Mouse (Mus musculus): Measurements from ENCODE around the gene Crybb3. TPM values are rescaled to one million over a fixed set of nuclear protein-coding genes. Genes with fewer than 3 reads are reported as not detected.

Crybb3 gene
- 0.42 and 1.2 TPM in 2 replicates for total RNA-seq (2012; rRNA removed)

GRCm38 (mm10) chr5:113081439-113081838 is at the start of gene Crybb3:
Gene Crybb3, minus strand, starts transcription at chr5:113081584.
- Histone ChIP-seq H3K4me1 (ENCODE audit: control insufficient read depth in 2 of 2, insufficient read depth in 2 of 2, low read length in 2 of 2, poor library complexity in 1 of 2) (peaks cover 1 to 2% of the 10 kb centered on the region in 2 experiments; a peak in 1 of 4 replicates), H3K4me3 (ENCODE audit: insufficient read depth in 1 of 2, low read depth in 1 of 2, low read length in 2 of 2, poor library complexity in 1 of 2, severe bottlenecking in 1 of 2) (peak within 1 kb of the TSS in 1 of 2 experiments; percentile 24; a peak in 1 of 4 replicates), H3K9me3 (ENCODE audit: control insufficient read depth, insufficient read depth, low read depth, low read length) (no peaks in the 10 kb centered on the region), H3K9ac (ENCODE audit: insufficient read depth, low read depth, low read length, poor library complexity, severe bottlenecking) (no peak within 1 kb of the TSS), H3K27ac (ENCODE audit: insufficient read depth, low read depth, low read length, poor library complexity, severe bottlenecking) (no peak within 1 kb of the TSS), H3K36me3 (ENCODE audit: control insufficient read depth, insufficient read depth, low read length, poor library complexity, severe bottlenecking) (no peaks in the 10 kb centered on the region)
- no peak for DNase-seq (ENCODE audit: low read depth, low spot score)
- no peak for TF ChIP-seq ZC3H11A (IDR thresholded peaks at IDR 0.05; ENCODE audit: borderline replicate concordance, low read depth, low read length)
- TF ChIP-seq CHD2 (IDR thresholded peaks at IDR 0.05; ENCODE audit: low read depth, low read length): no peak
- TF ChIP-seq MAFK (IDR thresholded peaks at IDR 0.05; ENCODE audit: insufficient read depth, low read depth, low read length): no peak
- no peak for TF ChIP-seq ZNF384 (IDR thresholded peaks at IDR 0.05; ENCODE audit: low read depth, low read length)
- TF ChIP-seq HCFC1 (IDR thresholded peaks at IDR 0.05; ENCODE audit: borderline replicate concordance, insufficient read depth, low read length): no peak
- in situ Hi-C loops (cut with MboI; ENCODE audit: low sequenced_read_pairs in 2 of 2, unreplicated experiment in 2 of 2): no loop called here

GRCm38 (mm10) chr5:113128426-113128825 is 47.0 kb upstream of the Crybb3 start:
- H3K27ac ChIP-seq (ENCODE audit: insufficient read depth, low read depth, low read length, poor library complexity, severe bottlenecking): no peak overlapping the region
- no peaks in the 10 kb centered on the region for H3K9me3 ChIP-seq (ENCODE audit: control insufficient read depth, insufficient read depth, low read depth, low read length)
- H3K9ac ChIP-seq (ENCODE audit: insufficient read depth, low read depth, low read length, poor library complexity, severe bottlenecking): no peak overlapping the region
- H3K4me3 ChIP-seq (ENCODE audit: insufficient read depth in 1 of 2, low read depth in 1 of 2, low read length in 2 of 2, poor library complexity in 1 of 2, severe bottlenecking in 1 of 2): no peak overlapping the region
- in situ Hi-C loops (cut with MboI; ENCODE audit: low sequenced_read_pairs in 2 of 2, unreplicated experiment in 2 of 2): no loop called here
- DNase-seq (ENCODE audit: low read depth, low spot score): no peak
- peaks cover under 1 to 7% of the 10 kb centered on the region in 2 experiments; a peak in 2 of 4 replicates for H3K4me1 ChIP-seq (ENCODE audit: control insufficient read depth in 2 of 2, insufficient read depth in 2 of 2, low read length in 2 of 2, poor library complexity in 1 of 2)
- TF ChIP-seq MAFK (IDR thresholded peaks at IDR 0.05; ENCODE audit: insufficient read depth, low read depth, low read length): no peak
- TF ChIP-seq ZNF384 (IDR thresholded peaks at IDR 0.05; ENCODE audit: low read depth, low read length): no peak
- TF ChIP-seq HCFC1 (IDR thresholded peaks at IDR 0.05; ENCODE audit: borderline replicate concordance, insufficient read depth, low read length): no peak
- no peak for TF ChIP-seq ZC3H11A (IDR thresholded peaks at IDR 0.05; ENCODE audit: borderline replicate concordance, low read depth, low read length)
- no peak for TF ChIP-seq CHD2 (IDR thresholded peaks at IDR 0.05; ENCODE audit: low read depth, low read length)
- no peaks in the 10 kb centered on the region for H3K36me3 ChIP-seq (ENCODE audit: control insufficient read depth, insufficient read depth, low read length, poor library complexity, severe bottlenecking)

GRCm38 (mm10) chr5:113126476-113126875 is 45.1 kb upstream of the Crybb3 start:
- no peaks in the 10 kb centered on the region for H3K36me3 ChIP-seq (ENCODE audit: control insufficient read depth, insufficient read depth, low read length, poor library complexity, severe bottlenecking)
- in situ Hi-C loops (cut with MboI; ENCODE audit: low sequenced_read_pairs in 2 of 2, unreplicated experiment in 2 of 2): no loop called here
- H3K9ac ChIP-seq (ENCODE audit: insufficient read depth, low read depth, low read length, poor library complexity, severe bottlenecking): no peak overlapping the region
- no peak for TF ChIP-seq CHD2 (IDR thresholded peaks at IDR 0.05; ENCODE audit: low read depth, low read length)
- no peak for TF ChIP-seq HCFC1 (IDR thresholded peaks at IDR 0.05; ENCODE audit: borderline replicate concordance, insufficient read depth, low read length)
- no peak for TF ChIP-seq ZNF384 (IDR thresholded peaks at IDR 0.05; ENCODE audit: low read depth, low read length)
- no peak for TF ChIP-seq ZC3H11A (IDR thresholded peaks at IDR 0.05; ENCODE audit: borderline replicate concordance, low read depth, low read length)
- no peak for TF ChIP-seq MAFK (IDR thresholded peaks at IDR 0.05; ENCODE audit: insufficient read depth, low read depth, low read length)
- no peak for DNase-seq (ENCODE audit: low read depth, low spot score)
- H3K4me1 ChIP-seq (ENCODE audit: control insufficient read depth in 2 of 2, insufficient read depth in 2 of 2, low read length in 2 of 2, poor library complexity in 1 of 2): peaks cover 1 to 16% of the 10 kb centered on the region in 2 experiments; a peak in 3 of 4 replicates
- H3K27ac ChIP-seq (ENCODE audit: insufficient read depth, low read depth, low read length, poor library complexity, severe bottlenecking): no peak overlapping the region
- no peaks in the 10 kb centered on the region for H3K9me3 ChIP-seq (ENCODE audit: control insufficient read depth, insufficient read depth, low read depth, low read length)
- no peak overlapping the region for H3K4me3 ChIP-seq (ENCODE audit: insufficient read depth in 1 of 2, low read depth in 1 of 2, low read length in 2 of 2, poor library complexity in 1 of 2, severe bottlenecking in 1 of 2)

GRCm38 (mm10) chr5:113123693-113124092 is 42.3 kb upstream of the Crybb3 start:
- no peak for DNase-seq (ENCODE audit: low read depth, low spot score)
- H3K9ac ChIP-seq (ENCODE audit: insufficient read depth, low read depth, low read length, poor library complexity, severe bottlenecking): no peak overlapping the region
- no peaks in the 10 kb centered on the region for H3K36me3 ChIP-seq (ENCODE audit: control insufficient read depth, insufficient read depth, low read length, poor library complexity, severe bottlenecking)
- TF ChIP-seq ZNF384 (IDR thresholded peaks at IDR 0.05; ENCODE audit: low read depth, low read length): no peak
- no peak for TF ChIP-seq CHD2 (IDR thresholded peaks at IDR 0.05; ENCODE audit: low read depth, low read length)
- no peak for TF ChIP-seq HCFC1 (IDR thresholded peaks at IDR 0.05; ENCODE audit: borderline replicate concordance, insufficient read depth, low read length)
- no peak for TF ChIP-seq MAFK (IDR thresholded peaks at IDR 0.05; ENCODE audit: insufficient read depth, low read depth, low read length)
- in situ Hi-C loops (cut with MboI; ENCODE audit: low sequenced_read_pairs in 2 of 2, unreplicated experiment in 2 of 2): no loop called here
- H3K4me1 ChIP-seq (ENCODE audit: control insufficient read depth in 2 of 2, insufficient read depth in 2 of 2, low read length in 2 of 2, poor library complexity in 1 of 2): peaks cover 4 to 31% of the 10 kb centered on the region in 2 experiments; a peak in 3 of 4 replicates
- no peak overlapping the region for H3K4me3 ChIP-seq (ENCODE audit: insufficient read depth in 1 of 2, low read depth in 1 of 2, low read length in 2 of 2, poor library complexity in 1 of 2, severe bottlenecking in 1 of 2)
- H3K27ac ChIP-seq (ENCODE audit: insufficient read depth, low read depth, low read length, poor library complexity, severe bottlenecking): no peak overlapping the region
- H3K9me3 ChIP-seq (ENCODE audit: control insufficient read depth, insufficient read depth, low read depth, low read length): no peaks in the 10 kb centered on the region

Data from ES-E14 (cell line).